Mouse (Mus musculus): ENCODE data around the gene Tbc1d30. TPM values are rescaled to one million over a fixed set of nuclear protein-coding genes. Genes with fewer than 3 reads are reported as not detected.

Gene Tbc1d30
- total RNA-seq, 2 experiments from 2014 or later = 5.0 TPM; not detected in 1

DNA sequence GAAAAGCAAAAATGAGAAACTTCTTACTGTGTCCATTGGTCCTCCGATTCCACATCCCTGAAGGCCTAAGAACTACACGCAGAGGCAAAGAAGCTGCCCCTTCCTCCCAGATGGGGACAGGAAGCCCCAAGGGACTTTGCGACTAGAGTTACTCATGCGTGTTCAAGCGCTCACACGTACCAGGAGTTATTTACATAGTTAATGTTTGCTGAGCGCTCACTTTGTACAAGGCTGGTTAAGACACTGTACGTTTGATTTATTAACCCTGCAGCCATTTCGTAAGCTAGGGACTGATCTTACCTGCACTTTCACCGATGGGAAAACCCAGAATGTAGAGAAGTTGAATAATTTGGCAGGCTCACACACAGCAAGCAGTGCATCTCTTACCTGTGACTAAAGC lies 108.5 kb downstream of the Tbc1d30 start:
- ATAC-seq (replicated peaks; ENCODE audit: low FRiP score, poor library complexity, severe bottlenecking) = no peak

GRCm38 (mm10) chr10:121239065-121239464 lies 112.0 kb downstream of the Tbc1d30 start:
- ATAC-seq (replicated peaks; ENCODE audit: low FRiP score, poor library complexity, severe bottlenecking) = no peak

DNA sequence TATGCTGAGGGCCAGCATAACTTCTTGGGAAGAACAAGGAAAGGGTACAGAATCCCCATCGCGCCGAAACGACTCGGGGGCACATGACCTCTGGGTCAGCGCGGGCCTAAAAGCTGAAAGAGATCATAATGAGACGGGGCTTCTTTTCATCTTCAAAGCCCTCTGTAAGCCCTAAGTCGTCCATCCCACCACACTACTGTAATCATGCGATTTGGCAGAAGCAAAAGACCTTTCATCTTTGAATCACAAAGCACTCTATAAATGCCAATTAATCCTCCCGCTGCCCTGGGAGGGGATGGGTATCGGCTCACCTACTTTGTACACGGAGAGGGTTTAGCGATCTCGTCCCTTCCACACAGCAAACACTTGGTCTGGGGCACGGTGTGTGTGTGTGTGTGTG lies 112.5 kb downstream of the Tbc1d30 start:
- no peak for ATAC-seq (replicated peaks; ENCODE audit: low FRiP score, poor library complexity, severe bottlenecking)

DNA sequence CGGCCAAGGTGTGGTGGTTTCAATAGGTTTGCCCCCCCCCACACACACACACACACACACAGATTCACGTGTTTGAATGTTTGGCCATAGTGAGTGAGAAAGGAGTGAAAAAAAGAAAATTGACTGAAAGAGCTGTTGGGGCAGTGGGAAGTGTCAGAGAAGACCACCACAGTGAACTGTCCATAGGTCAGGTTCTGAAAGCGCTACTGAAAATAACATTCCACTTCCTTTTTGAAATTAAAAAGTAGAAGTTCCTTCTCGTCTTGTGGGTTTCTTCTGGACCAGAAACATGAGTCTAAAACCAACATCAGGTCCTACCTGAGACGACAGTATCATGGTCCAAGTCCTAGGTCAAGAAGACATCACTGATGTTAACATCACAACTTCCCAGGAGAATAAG lies 113.7 kb downstream of the Tbc1d30 start:
- ATAC-seq (replicated peaks; ENCODE audit: low FRiP score, poor library complexity, severe bottlenecking) = no peak

DNA sequence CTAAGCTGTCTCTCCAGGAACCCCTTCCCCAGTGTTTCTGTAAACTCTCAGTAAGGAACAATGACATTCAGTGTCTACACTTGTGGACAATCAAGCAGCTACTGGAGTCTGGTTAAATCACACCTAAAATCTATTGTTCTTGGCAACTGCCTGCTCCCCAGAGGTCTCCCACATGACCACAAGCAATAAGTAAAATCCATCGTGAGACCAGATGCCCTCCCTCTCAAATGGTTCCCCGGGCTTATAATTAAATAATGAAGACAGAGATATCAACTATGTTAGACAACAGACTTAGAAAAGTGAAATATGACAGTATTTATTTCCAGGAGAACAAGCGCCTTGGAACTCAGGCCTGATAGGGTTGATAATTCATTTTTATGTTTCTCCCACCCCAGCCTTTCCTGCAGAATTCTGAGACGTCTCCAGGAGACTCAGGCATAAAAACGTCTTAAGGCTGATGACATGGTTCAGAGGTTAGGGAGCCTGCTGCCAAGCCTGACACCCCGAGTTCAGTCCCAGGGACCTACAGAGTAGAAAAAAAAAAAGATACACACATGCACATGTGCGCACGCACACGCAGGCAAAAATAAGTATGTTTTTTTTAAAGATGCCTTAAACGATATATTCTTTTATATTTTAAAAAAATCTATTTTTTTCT lies 115.8 kb downstream of the Tbc1d30 start:
- ATAC-seq (replicated peaks; ENCODE audit: low FRiP score, poor library complexity, severe bottlenecking) = no peak

GRCm38 (mm10) chr10:121234476-121234875 lies 116.6 kb downstream of the Tbc1d30 start:
- no peak for ATAC-seq (replicated peaks; ENCODE audit: low FRiP score, poor library complexity, severe bottlenecking)

- ATAC-seq (replicated peaks; ENCODE audit: low FRiP score, poor library complexity, severe bottlenecking) = no peak
Measured at GRCm38 (mm10) chr10:121228422-121228953, 122.6 kb downstream of the Tbc1d30 start.

DNA sequence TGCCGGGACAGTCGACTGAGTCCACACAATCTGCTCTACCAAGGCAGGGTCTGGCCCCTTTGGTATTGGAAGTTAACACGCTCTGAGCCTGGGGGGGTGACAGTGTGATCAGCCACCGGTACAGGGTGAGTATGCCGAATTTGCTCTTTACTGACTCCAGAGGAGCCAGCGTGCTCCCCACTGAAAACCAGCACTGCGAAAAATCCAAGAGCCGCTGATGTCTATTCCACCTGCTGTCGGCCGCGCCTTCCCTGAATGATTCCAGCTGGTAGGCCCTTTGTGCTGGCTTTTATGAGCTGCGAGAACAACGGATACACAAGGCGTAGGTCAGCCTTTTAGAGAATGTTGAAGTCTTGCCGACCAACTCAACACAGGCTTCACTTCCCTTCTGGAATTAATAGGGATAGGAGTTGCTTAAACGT lies 123.1 kb downstream of the Tbc1d30 start:
- ATAC-seq (replicated peaks; ENCODE audit: low FRiP score, poor library complexity, severe bottlenecking) = no peak

GRCm38 (mm10) chr10:121227403-121227802 lies 123.7 kb downstream of the Tbc1d30 start:
- no peak for ATAC-seq (replicated peaks; ENCODE audit: low FRiP score, poor library complexity, severe bottlenecking)

DNA sequence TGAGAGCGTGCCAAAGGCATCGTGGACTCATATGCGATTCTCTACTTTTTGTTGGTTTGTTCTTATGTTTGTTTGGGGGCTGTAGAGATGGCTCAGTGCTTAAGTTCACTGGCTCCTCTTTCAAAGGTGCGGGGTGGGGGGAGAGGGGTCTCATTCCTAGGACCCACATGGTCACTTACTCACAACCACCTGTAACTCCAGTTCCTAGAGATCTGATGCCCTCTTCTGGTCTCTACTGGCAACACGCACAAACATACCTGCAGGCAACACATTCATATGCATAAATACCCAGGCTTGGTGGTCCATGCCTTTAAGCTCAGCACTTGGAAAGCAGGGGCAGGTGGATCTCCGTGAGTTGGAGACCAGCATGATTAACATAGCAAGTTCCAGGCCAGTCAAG lies 125.4 kb downstream of the Tbc1d30 start:
- ATAC-seq (replicated peaks; ENCODE audit: low FRiP score, poor library complexity, severe bottlenecking) = no peak

GRCm38 (mm10) chr10:121222881-121223280 lies 128.2 kb downstream of the Tbc1d30 start:
- ATAC-seq (replicated peaks; ENCODE audit: low FRiP score, poor library complexity, severe bottlenecking) = no peak

DNA sequence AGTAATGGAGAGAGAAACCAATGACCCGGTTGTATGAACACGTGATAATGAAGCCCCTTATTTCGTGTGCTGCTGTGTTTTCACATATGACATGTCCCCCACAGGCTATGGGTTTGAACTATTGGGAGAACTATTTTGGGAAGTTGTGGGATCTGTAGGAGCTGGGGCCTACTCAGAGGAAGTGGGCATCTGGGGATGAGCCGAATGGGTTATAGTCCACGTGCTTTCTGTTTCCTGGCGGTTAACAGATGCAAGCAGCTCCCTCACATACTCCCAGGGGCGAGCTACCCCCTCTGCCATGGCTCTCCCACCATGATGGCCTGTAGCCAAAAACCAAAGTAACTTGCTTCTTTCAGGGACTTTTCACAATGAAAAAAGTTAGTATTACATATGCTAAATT lies 132.5 kb downstream of the Tbc1d30 start:
- ATAC-seq (replicated peaks; ENCODE audit: low FRiP score, poor library complexity, severe bottlenecking) = no peak

DNA sequence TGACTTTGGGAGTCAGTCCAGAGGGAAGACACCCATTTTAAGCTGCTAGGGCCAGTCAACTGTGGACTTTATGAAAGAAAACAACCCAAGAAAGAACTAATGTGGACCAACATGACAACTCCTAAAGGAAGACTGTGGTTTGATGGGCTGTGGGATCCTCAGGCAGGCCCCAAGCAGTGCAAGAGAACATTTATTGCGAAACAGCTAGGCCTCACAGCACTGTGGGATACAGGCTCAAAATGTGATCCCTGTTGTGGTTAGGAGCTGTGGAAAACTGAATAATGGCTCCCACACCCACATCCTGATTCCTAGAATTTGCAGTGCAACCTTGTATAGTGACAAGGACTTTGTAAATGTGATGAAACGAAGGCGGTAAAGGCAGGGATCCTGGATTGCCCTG lies 134.3 kb downstream of the Tbc1d30 start:
- ATAC-seq (replicated peaks; ENCODE audit: low FRiP score, poor library complexity, severe bottlenecking) = no peak

Other genes starting within 250 kb of the Tbc1d30 start
- gene Gns, start 13.8 kb upstream of the Tbc1d30 start, total RNA-seq (2015; ENCODE audit: low replicate concordance) = 17.2 and 19.8 TPM in 2 replicates
- gene Gns, start 13.8 kb upstream of the Tbc1d30 start, total RNA-seq (2017; ENCODE audit: low replicate concordance) = 9.6 and 13.0 TPM in 2 replicates
- 9.2 and 9.7 TPM in 2 replicates for gene Rassf3, start 125.1 kb upstream of the Tbc1d30 start, total RNA-seq (2015; ENCODE audit: low replicate concordance)
- 6.9 and 8.0 TPM in 2 replicates for gene Rassf3, start 125.1 kb upstream of the Tbc1d30 start, total RNA-seq (2017; ENCODE audit: low replicate concordance)
- gene Tbk1, start 235.5 kb upstream of the Tbc1d30 start, total RNA-seq (2015; ENCODE audit: low replicate concordance) = 44.0 and 53.2 TPM in 2 replicates
- gene Tbk1, start 235.5 kb upstream of the Tbc1d30 start, total RNA-seq (2017; ENCODE audit: low replicate concordance) = 75.9 and 109 TPM in 2 replicates

Data from erythroid progenitor cell, adult 5-6 weeks (primary cell).